Comparison of ENCODE assay signal across 19 mouse cellular contexts in genomic region chr5:27220116-27220515, GRCm38 (mm10).
"Had no signal": no experiment of that assay in that cellular context is flagged by ENCODE, and none has a peak within 500 bp of the region (broad histone marks: within the 10 kb centered on the region; RNA-seq: fewer than 3 reads in every experiment).

No protein-coding gene starts in this region.

- H3K4me2 ChIP-seq: limb, embryonic 13.5 days; liver, embryonic 11.5 days; liver, embryonic 15.5 days; midbrain, embryonic 15.5 days; neural tube, embryonic 12.5 days; stomach, embryonic 15.5 days had no signal

- H3K27ac ChIP-seq: kidney, postnatal 0 days; limb, embryonic 13.5 days; liver, embryonic 15.5 days; macrophage; midbrain, embryonic 15.5 days; neural tube, embryonic 12.5 days; stomach, embryonic 15.5 days had no signal

- ATAC-seq: midbrain, embryonic 15.5 days had no signal

- DNase-seq: kidney, adult 11 months; kidney, adult 9 months; kidney, postnatal 36 days; layer of hippocampus, adult 9-11 months; layer of hippocampus, postnatal 36 days; lung, adult 2 months; lung, postnatal 10 days; retina, postnatal 1 day; thymus, adult 2 months; thymus, postnatal 25 days had no signal

- H3K4me1 ChIP-seq: limb, embryonic 13.5 days; liver, embryonic 15.5 days; megakaryocyte, embryonic 14.5 days; midbrain, embryonic 15.5 days; neural tube, embryonic 12.5 days; stomach, embryonic 15.5 days had no signal

- H3K4me3 ChIP-seq: limb, embryonic 13.5 days; liver, embryonic 15.5 days; megakaryocyte, embryonic 14.5 days; midbrain, embryonic 15.5 days; neural tube, embryonic 12.5 days; stomach, embryonic 15.5 days had no signal

- H3K27me3 ChIP-seq: limb, embryonic 13.5 days; liver, embryonic 15.5 days; megakaryocyte, embryonic 14.5 days; midbrain, embryonic 15.5 days; neural tube, embryonic 12.5 days; stomach, embryonic 15.5 days had no signal

- H3K9ac ChIP-seq: limb, embryonic 13.5 days; liver, embryonic 15.5 days; midbrain, embryonic 15.5 days; neural tube, embryonic 12.5 days; stomach, embryonic 15.5 days had no signal

- H3K36me3 ChIP-seq: limb, embryonic 13.5 days; liver, embryonic 15.5 days; midbrain, embryonic 15.5 days; neural tube, embryonic 12.5 days; stomach, embryonic 15.5 days had no signal

- H3K9me3 ChIP-seq: limb, embryonic 13.5 days; liver, embryonic 15.5 days; midbrain, embryonic 15.5 days; neural tube, embryonic 12.5 days; stomach, embryonic 15.5 days had no signal
